Comparison of ENCODE assay signal across 11 mouse cellular contexts in genomic region chr1:192778869-192779514, GRCm38 (mm10). TPM values are rescaled to one million over a fixed set of nuclear protein-coding genes. Genes with fewer than 3 reads are reported as not detected.
DNase-seq lines count a peak whose midpoint lies in the region; ATAC-seq lines count a peak whose summit lies in the region.
"Had no signal": no experiment of that assay in that cellular context is flagged by ENCODE, and none has a peak within 500 bp of the region (broad histone marks: within the 10 kb centered on the region; RNA-seq: fewer than 3 reads in every experiment).

No protein-coding gene starts in this region.

- H3K27me3 ChIP-seq in embryonic facial prominence, embryonic 14.5 days (replicated peaks; ENCODE audit: control insufficient read depth, insufficient read depth, low read length), result no peaks in the 10 kb centered on the region
- no peaks in the 10 kb centered on the region for H3K27me3 ChIP-seq in limb, embryonic 13.5 days
- no peaks in the 10 kb centered on the region for H3K27me3 ChIP-seq in hindbrain, embryonic 11.5 days (ENCODE audit: control insufficient read depth, insufficient read depth, low read length)
- H3K27me3 ChIP-seq: hindbrain, embryonic 12.5 days had no signal

- peak overlapping the region; percentile 83 for H3K27ac ChIP-seq in embryonic facial prominence, embryonic 14.5 days (replicated peaks; ENCODE audit: low read depth, low read length)
- H3K27ac ChIP-seq in limb, embryonic 13.5 days, result peak overlapping the region; percentile 69
- H3K27ac ChIP-seq in hindbrain, embryonic 11.5 days (ENCODE audit: low read depth, low read length), result no peak overlapping the region
- H3K27ac ChIP-seq: hindbrain, embryonic 12.5 days; midbrain, embryonic 10.5 days had no signal

- H3K9me3 ChIP-seq in embryonic facial prominence, embryonic 14.5 days (ENCODE audit: control insufficient read depth, low read length), result no peaks in the 10 kb centered on the region
- H3K9me3 ChIP-seq in limb, embryonic 13.5 days, result no peaks in the 10 kb centered on the region
- H3K9me3 ChIP-seq in hindbrain, embryonic 11.5 days (ENCODE audit: control insufficient read depth, low read length), result no peaks in the 10 kb centered on the region
- H3K9me3 ChIP-seq: hindbrain, embryonic 12.5 days; midbrain, embryonic 10.5 days had no signal

- H3K9ac ChIP-seq in embryonic facial prominence, embryonic 14.5 days (ENCODE audit: low read depth, low read length), result peak overlapping the region; percentile 23; the same call in 1 of the 2 replicates
- no peak overlapping the region for H3K9ac ChIP-seq in limb, embryonic 13.5 days
- no peak overlapping the region for H3K9ac ChIP-seq in hindbrain, embryonic 11.5 days (ENCODE audit: low read depth, low read length)
- H3K9ac ChIP-seq: hindbrain, embryonic 12.5 days had no signal

- ATAC-seq in embryonic facial prominence, embryonic 14.5 days (ENCODE audit: low read depth), result peak; percentile 78
- no peak for ATAC-seq in limb, embryonic 13.5 days (ENCODE audit: low FRiP score, low read depth)
- no peak for ATAC-seq in hindbrain, embryonic 11.5 days (ENCODE audit: low FRiP score)

- peaks cover 18% of the 10 kb centered on the region for H3K4me1 ChIP-seq in embryonic facial prominence, embryonic 14.5 days (ENCODE audit: control insufficient read depth, insufficient read depth, low read length)
- H3K4me1 ChIP-seq in limb, embryonic 13.5 days, result peaks cover 15% of the 10 kb centered on the region
- no peaks in the 10 kb centered on the region for H3K4me1 ChIP-seq in hindbrain, embryonic 11.5 days (replicated peaks; ENCODE audit: control insufficient read depth, insufficient read depth, low read length)
- H3K4me1 ChIP-seq: hindbrain, embryonic 12.5 days had no signal

- DNase-seq in heart, adult 11 months, result peak; percentile 92
- no peak for DNase-seq in heart, postnatal 4 days
- peak; percentile 3 for DNase-seq in 416B (ENCODE audit: low read depth)
- peak; percentile 80 for DNase-seq in embryonic facial prominence, embryonic 14.5 days (ENCODE audit: low spot score)
- DNase-seq in urinary bladder, adult 18-20 months (ENCODE audit: low spot score in 2 of 2), result no peak
- DNase-seq in hindbrain, embryonic 11.5 days (ENCODE audit: low spot score), result no peak
- DNase-seq in spleen, postnatal 4 days (ENCODE audit: low spot score in 2 of 2), result no peak
- DNase-seq: adrenal gland, postnatal 36 days had no signal

- no peak overlapping the region; the same call in 1 of the 2 replicates for H3K4me2 ChIP-seq in embryonic facial prominence, embryonic 14.5 days (ENCODE audit: low read depth, low read length)
- no peak overlapping the region for H3K4me2 ChIP-seq in limb, embryonic 13.5 days (replicated peaks)
- H3K4me2 ChIP-seq in hindbrain, embryonic 11.5 days (replicated peaks; ENCODE audit: low read depth, low read length), result no peak overlapping the region
- H3K4me2 ChIP-seq: hindbrain, embryonic 12.5 days had no signal

- WGBS in embryonic facial prominence, embryonic 14.5 days, result 23% methylated on average over 6 of the region's 6 CpGs
- 42% methylated on average over 6 of the region's 6 CpGs for WGBS in limb, embryonic 13.5 days
- WGBS in hindbrain, embryonic 11.5 days, result 45% methylated on average over 6 of the region's 6 CpGs

- no peaks in the 10 kb centered on the region for H3K36me3 ChIP-seq in embryonic facial prominence, embryonic 14.5 days (ENCODE audit: control insufficient read depth, insufficient read depth, low read length)
- H3K36me3 ChIP-seq in limb, embryonic 13.5 days, result no peaks in the 10 kb centered on the region
- H3K36me3 ChIP-seq in hindbrain, embryonic 11.5 days (ENCODE audit: control insufficient read depth, insufficient read depth, low read length), result no peaks in the 10 kb centered on the region
- H3K36me3 ChIP-seq: hindbrain, embryonic 12.5 days; midbrain, embryonic 10.5 days had no signal

- no peak overlapping the region for H3K4me3 ChIP-seq in embryonic facial prominence, embryonic 14.5 days (ENCODE audit: low read depth, low read length)
- H3K4me3 ChIP-seq in limb, embryonic 13.5 days, result no peak overlapping the region
- no peak overlapping the region for H3K4me3 ChIP-seq in hindbrain, embryonic 11.5 days (ENCODE audit: low read depth, low read length)
- H3K4me3 ChIP-seq: hindbrain, embryonic 12.5 days; midbrain, embryonic 10.5 days had no signal

RNA-seq across cellular contexts. Expression of gene Hhat, which starts 8.0 kb away (rescaled TPM):
- total RNA-seq in heart, postnatal 4 days (2021), result 1 to 10 TPM; 3.8 to 5.6 TPM
- polyA plus RNA-seq in embryonic facial prominence, embryonic 14.5 days (2014; fragmentation: Nextera tagmentation; extraction: Ambion mirVana), result 9.3 and 10.4 TPM in 2 replicates
- 10.3 and 10.6 TPM in 2 replicates for polyA plus RNA-seq in limb, embryonic 13.5 days (2015; fragmentation: Nextera tagmentation; extraction: Ambion mirVana)
- 5.5 and 8.0 TPM in 2 replicates for polyA plus RNA-seq in hindbrain, embryonic 11.5 days (2014; fragmentation: Nextera tagmentation; extraction: Ambion mirVana)

Comparison
In these comparisons a context has a peak if more than half of its experiments do, and no peak if none do; other contexts are left out.
1. DNase-seq: peak in heart, adult 11 months (single experiment), 416B (single experiment) and embryonic facial prominence, embryonic 14.5 days (single experiment); none in heart, postnatal 4 days (single experiment), urinary bladder, adult 18-20 months (0 of 2), hindbrain, embryonic 11.5 days (single experiment) and spleen, postnatal 4 days (0 of 2).